Mouse (Mus musculus) limb, embryonic 14.5 days (tissue): ENCODE measurements at regions not wholly inside any gene's neighbourhood (a gene's known extent, or its start where the extent isn't known, plus 50 kb on each side); places are given as distances from the start of the nearest gene placed in this dataset.

ENCODE experiments used
- ATAC-seq: fragments of 200-750 bp; cut with Nextera tagmentation; 2 replicates; pipeline ENCODE4 v1.8.0; 2017; ENCODE audit warnings: low read depth, moderate number of reproducible peaks, moderate TSS enrichment; ENCODE audit not compliant: low FRiP score
- DNase-seq: peaks from one replicate; pipeline ENCODE4 v3.0.0-alpha.2; 2015; ENCODE audit warnings: low spot score
- H3K27ac ChIP-seq: fragments of 300-500 bp; sonication (generic); replicated peaks from 2 replicates; pipeline ENCODE4 v1.5.1; 2014; ENCODE audit warnings: low read depth, mild to moderate bottlenecking, low read length, moderate library complexity, mixed read lengths
- H3K27me3 ChIP-seq: fragments of 300-500 bp; sonication (generic); 2 replicates; pipeline ENCODE4 v1.6.1; 2014; ENCODE audit warnings: low read length, mixed read lengths; ENCODE audit not compliant: control insufficient read depth, insufficient read depth
- H3K36me3 ChIP-seq: fragments of 300-500 bp; sonication (generic); 2 replicates; pipeline ENCODE4 v1.6.1; 2014; ENCODE audit warnings: mild to moderate bottlenecking, low read length, moderate library complexity, mixed read lengths; ENCODE audit not compliant: control insufficient read depth, insufficient read depth
- H3K4me1 ChIP-seq: fragments of 300-500 bp; sonication (generic); 2 replicates; pipeline ENCODE4 v1.6.1; 2014; ENCODE audit warnings: antibody characterized with exemption, low read length, mixed read lengths; ENCODE audit not compliant: control insufficient read depth, insufficient read depth
- H3K4me2 ChIP-seq: fragments of 300-500 bp; sonication (generic); replicated peaks from 2 replicates; pipeline ENCODE4 v1.6.1; 2014; ENCODE audit warnings: low read depth, mild to moderate bottlenecking, low read length, moderate library complexity; ENCODE audit not compliant: severe bottlenecking
- H3K4me3 ChIP-seq: fragments of 300-500 bp; sonication (generic); replicated peaks from 2 replicates; pipeline ENCODE4 v1.5.1; 2014; ENCODE audit warnings: low read length
- H3K9ac ChIP-seq: fragments of 300-500 bp; sonication (generic); 2 replicates; pipeline ENCODE4 v1.6.1; 2014; ENCODE audit warnings: mild to moderate bottlenecking, low read depth, low read length, moderate library complexity; ENCODE audit not compliant: severe bottlenecking
- H3K9me3 ChIP-seq: fragments of 300-500 bp; sonication (generic); 2 replicates; pipeline ENCODE4 v1.6.1; 2016; ENCODE audit warnings: low read length; ENCODE audit not compliant: control insufficient read depth
- POLR2A ChIP-seq: fragments of 200-500 bp; IDR thresholded peaks from 2 replicates; pipeline ENCODE4 v1.8.0; 2012; ENCODE audit warnings: inconsistent platforms, mild to moderate bottlenecking, moderate library complexity, borderline replicate concordance; ENCODE audit not compliant: insufficient read depth, insufficient read length; ENCODE audit errors: extremely low read depth
- WGBS: fragments of 180-500 bp; shearing (Covaris S2); extraction: QIAGEN DNeasy Blood & Tissue Kit; methylation state at CpG from one replicate; pipeline ENCODE4 v1.1.7; 2014; 5-methylcytosine and 5-hydroxymethylcytosine counted together

GRCm38 (mm10) chr5:43149559-43149958, 83.4 kb upstream of the Cpeb2 start:
- WGBS = 37% methylated on average over 4 of the region's 4 CpGs

GRCm38 (mm10) chr5:43151099-43151774, 81.7 kb upstream of the Cpeb2 start:
- H3K9me3 ChIP-seq = no peaks in the 10 kb centered on the region
- H3K27me3 ChIP-seq = no peaks in the 10 kb centered on the region
- DNase-seq (no peak), ATAC-seq (no peak)
- H3K9ac ChIP-seq = no peak overlapping the region
- H3K4me2 ChIP-seq = no peak overlapping the region
- H3K4me3 ChIP-seq = no peak overlapping the region
- TF ChIP-seq POLR2A = no peak
- 76% methylated on average over 3 of the region's 3 CpGs for WGBS
- no peaks in the 10 kb centered on the region for H3K36me3 ChIP-seq
- peaks cover 4% of the 10 kb centered on the region; the same call in 1 of the 2 replicates for H3K4me1 ChIP-seq
- no peak overlapping the region for H3K27ac ChIP-seq

More at GRCm38 (mm10) chr5:43149559-43149958, 83.4 kb upstream of the Cpeb2 start:
- H3K4me1 ChIP-seq = peaks cover 4% of the 10 kb centered on the region; the same call in 1 of the 2 replicates
- H3K27ac ChIP-seq = no peak overlapping the region
- no peak for TF ChIP-seq POLR2A
- H3K27me3 ChIP-seq = no peaks in the 10 kb centered on the region
- H3K4me3 ChIP-seq = no peak overlapping the region
- no peaks in the 10 kb centered on the region for H3K9me3 ChIP-seq
- no peak overlapping the region for H3K9ac ChIP-seq
- no peak for ATAC-seq
- H3K4me2 ChIP-seq = no peak overlapping the region
- no peak for DNase-seq
- no peaks in the 10 kb centered on the region for H3K36me3 ChIP-seq

GRCm38 (mm10) chr5:43152119-43152611, 80.8 kb upstream of the Cpeb2 start:
- Histone ChIP-seq H3K9ac (no peak overlapping the region), H3K4me1 (peaks cover 4% of the 10 kb centered on the region; the same call in 1 of the 2 replicates), H3K4me2 (no peak overlapping the region), H3K27ac (no peak overlapping the region), H3K4me3 (no peak overlapping the region), H3K9me3 (no peaks in the 10 kb centered on the region), H3K36me3 (no peaks in the 10 kb centered on the region), H3K27me3 (no peaks in the 10 kb centered on the region)
- ATAC-seq = no peak
- DNase-seq = no peak
- no peak for TF ChIP-seq POLR2A
- WGBS = 42% methylated on average over 8 of the region's 8 CpGs

- Histone ChIP-seq H3K27ac (no peak overlapping the region), H3K4me1 (peaks cover 4% of the 10 kb centered on the region; the same call in 1 of the 2 replicates), H3K9ac (no peak overlapping the region), H3K27me3 (no peaks in the 10 kb centered on the region), H3K36me3 (no peaks in the 10 kb centered on the region), H3K9me3 (no peaks in the 10 kb centered on the region), H3K4me2 (no peak overlapping the region), H3K4me3 (no peak overlapping the region)
- 55% methylated on average over 1 of the region's 1 CpGs for WGBS
- TF ChIP-seq POLR2A = no peak
- DNase-seq (no peak), ATAC-seq (no peak)
Measured at GRCm38 (mm10) chr5:43152881-43153280, 80.1 kb upstream of the Cpeb2 start.

GRCm38 (mm10) chr5:43156771-43157170, 76.2 kb upstream of the Cpeb2 start:
- WGBS = 83% methylated on average over 3 of the region's 3 CpGs
- H3K36me3 ChIP-seq = no peaks in the 10 kb centered on the region
- TF ChIP-seq POLR2A = no peak
- H3K4me2 ChIP-seq = no peak overlapping the region
- no peaks in the 10 kb centered on the region for H3K9me3 ChIP-seq
- H3K9ac ChIP-seq = no peak overlapping the region
- no peaks in the 10 kb centered on the region for H3K27me3 ChIP-seq
- ATAC-seq = no peak
- no peak overlapping the region for H3K27ac ChIP-seq
- H3K4me3 ChIP-seq = no peak overlapping the region
- H3K4me1 ChIP-seq = no peaks in the 10 kb centered on the region
- DNase-seq = no peak
